Mouse (Mus musculus): Measurements from ENCODE around the gene Skida1.

Skida1 gene

GRCm38 (mm10) chr2:18038895-18039371, 9.9 kb downstream of the Skida1 start:
- peak; percentile 64 for DNase-seq

- DNase-seq: peak; percentile 51
Measured at GRCm38 (mm10) chr2:18038141-18038752, 10.6 kb downstream of the Skida1 start.

GRCm38 (mm10) chr2:18037491-18037890, 11.4 kb downstream of the Skida1 start, which contains the start of gene A930004D18Rik:
TSS of gene A930004D18Rik (minus strand) at chr2:18037737.
- DNase-seq: peak; percentile 28

GRCm38 (mm10) chr2:18034371-18035250, 14.2 kb downstream of the Skida1 start:
- DNase-seq: peak; percentile 85

- peak; percentile 62 for DNase-seq
Measured at GRCm38 (mm10) chr2:18033166-18034108, 15.4 kb downstream of the Skida1 start.

- DNase-seq: no peak
Measured at GRCm38 (mm10) chr2:18032538-18032895, 16.3 kb downstream of the Skida1 start.

- peak; percentile 93 for DNase-seq
Measured at GRCm38 (mm10) chr2:18031831-18032537, 16.9 kb downstream of the Skida1 start.

GRCm38 (mm10) chr2:18031271-18031821, 17.5 kb downstream of the Skida1 start:
- DNase-seq: peak; percentile 91

GRCm38 (mm10) chr2:18030581-18030980, 18.3 kb downstream of the Skida1 start:
- DNase-seq: peak; percentile 73

GRCm38 (mm10) chr2:18029656-18030055, 19.2 kb downstream of the Skida1 start:
- DNase-seq: peak; percentile 45

GRCm38 (mm10) chr2:18028140-18029021, 20.5 kb downstream of the Skida1 start:
- peak; percentile 99 for DNase-seq

- peak; percentile 99 for DNase-seq
Measured at GRCm38 (mm10) chr2:18027448-18028139, 21.3 kb downstream of the Skida1 start.

GRCm38 (mm10) chr2:18026116-18026947, 22.5 kb downstream of the Skida1 start:
- peak; percentile 97 for DNase-seq

GRCm38 (mm10) chr2:18025781-18026115, 23.1 kb downstream of the Skida1 start:
- DNase-seq: no peak

- DNase-seq: peak; percentile 40
Measured at GRCm38 (mm10) chr2:18025116-18025515, 23.7 kb downstream of the Skida1 start.

- DNase-seq: peak; percentile 55
Measured at GRCm38 (mm10) chr2:18022886-18023285, 26.0 kb downstream of the Skida1 start.

GRCm38 (mm10) chr2:18019122-18019521, 29.7 kb downstream of the Skida1 start:
- peak; percentile 30 for DNase-seq

- peak; percentile 7 for DNase-seq
Measured at GRCm38 (mm10) chr2:18017321-18017720, 31.5 kb downstream of the Skida1 start.

GRCm38 (mm10) chr2:18016639-18017038, 32.2 kb downstream of the Skida1 start:
- DNase-seq: no peak
